Mouse (Mus musculus) left cerebral cortex, adult 9 months (tissue): ENCODE measurements around the gene Smpdl3a.

Source experiments
- DNase-seq, 2 experiments: peaks; one replicate each; pipeline ENCODE4 v3.0.0; 2022; ENCODE audit warnings: low spot score in 2 of 2

Smpdl3a gene

GRCm38 (mm10) chr10:57794018-57794417, at the start of gene Smpdl3a:
Gene Smpdl3a (plus strand): TSS chr10:57794335.
- no peak for DNase-seq

GRCm38 (mm10) chr10:57745452-57745851, 48.7 kb upstream of the Smpdl3a start:
- DNase-seq, result no peak

GRCm38 (mm10) chr10:57747127-57747526, 47.0 kb upstream of the Smpdl3a start:
- DNase-seq, result no peak

- DNase-seq, result no peak
Measured at GRCm38 (mm10) chr10:57753343-57753742, 40.8 kb upstream of the Smpdl3a start.

- DNase-seq, result no peak
Measured at GRCm38 (mm10) chr10:57755201-57755736, 38.9 kb upstream of the Smpdl3a start.

- DNase-seq, result no peak
Measured at GRCm38 (mm10) chr10:57758999-57759398, 35.1 kb upstream of the Smpdl3a start.

- DNase-seq, result no peak
Measured at GRCm38 (mm10) chr10:57760694-57761093, 33.4 kb upstream of the Smpdl3a start.

- DNase-seq, result no peak
Measured at GRCm38 (mm10) chr10:57763044-57763443, 31.1 kb upstream of the Smpdl3a start.

GRCm38 (mm10) chr10:57783289-57784130, 10.6 kb upstream of the Smpdl3a start:
- peak in 1 of 2 experiments; percentile 38 for DNase-seq

- peak; percentile 31 to 69 for DNase-seq
Measured at GRCm38 (mm10) chr10:57784131-57784875, 9.8 kb upstream of the Smpdl3a start.

GRCm38 (mm10) chr10:57784876-57785150, 9.3 kb upstream of the Smpdl3a start, which contains the start of gene Fabp7:
Gene Fabp7 (plus strand): TSS chr10:57784881.
- no peak for DNase-seq

GRCm38 (mm10) chr10:57785552-57785951, 8.6 kb upstream of the Smpdl3a start:
- DNase-seq, result no peak

GRCm38 (mm10) chr10:57792957-57793356, 1.2 kb upstream of the Smpdl3a start:
- DNase-seq, result no peak

GRCm38 (mm10) chr10:57794491-57795461, 641 bp downstream of the Smpdl3a start:
- peak in 1 of 2 experiments; percentile 25 for DNase-seq

- DNase-seq, result peak in 1 of 2 experiments; percentile 7
Measured at GRCm38 (mm10) chr10:57795542-57795941, 1.4 kb downstream of the Smpdl3a start.

GRCm38 (mm10) chr10:57796057-57796456, 1.9 kb downstream of the Smpdl3a start:
- peak in 1 of 2 experiments; percentile 10 for DNase-seq

- no peak for DNase-seq
Measured at GRCm38 (mm10) chr10:57799486-57799885, 5.4 kb downstream of the Smpdl3a start.

- DNase-seq, result no peak
Measured at GRCm38 (mm10) chr10:57807754-57808153, 13.6 kb downstream of the Smpdl3a start.

- DNase-seq, result peak in 1 of 2 experiments; percentile 56
Measured at GRCm38 (mm10) chr10:57812161-57812856, 18.2 kb downstream of the Smpdl3a start.

GRCm38 (mm10) chr10:57814295-57814694, 20.2 kb downstream of the Smpdl3a start:
- DNase-seq, result no peak

GRCm38 (mm10) chr10:57815869-57816268, 21.7 kb downstream of the Smpdl3a start:
- no peak for DNase-seq
